Mouse (Mus musculus): ENCODE data around the gene Arhgef15.

The Arhgef15 gene

GRCm38 (mm10) chr11:68924749-68925148 is 32.5 kb downstream of the Arhgef15 start:
- in situ Hi-C loops (cut with MseI, MboI): no loop called here

- in situ Hi-C loops (cut with MseI, MboI): no loop called here
These were observed 34.1 kb downstream of the Arhgef15 start for GRCm38 (mm10) chr11:68923191-68923590.

- in situ Hi-C loops (cut with MseI, MboI): no loop called here
These were observed 42.7 kb downstream of the Arhgef15 start for GRCm38 (mm10) chr11:68914566-68914965.

- in situ Hi-C loops (cut with MseI, MboI): no loop called here
These were observed 45.6 kb downstream of the Arhgef15 start for GRCm38 (mm10) chr11:68911531-68912177.

- in situ Hi-C loops (cut with MseI, MboI): loop anchor here (5.0 kb wide), 1 partner anchor 73 kb away; no protein-coding TSS in a partner anchor
These were observed 48.3 kb downstream of the Arhgef15 start for GRCm38 (mm10) chr11:68908846-68909503.

DNA sequence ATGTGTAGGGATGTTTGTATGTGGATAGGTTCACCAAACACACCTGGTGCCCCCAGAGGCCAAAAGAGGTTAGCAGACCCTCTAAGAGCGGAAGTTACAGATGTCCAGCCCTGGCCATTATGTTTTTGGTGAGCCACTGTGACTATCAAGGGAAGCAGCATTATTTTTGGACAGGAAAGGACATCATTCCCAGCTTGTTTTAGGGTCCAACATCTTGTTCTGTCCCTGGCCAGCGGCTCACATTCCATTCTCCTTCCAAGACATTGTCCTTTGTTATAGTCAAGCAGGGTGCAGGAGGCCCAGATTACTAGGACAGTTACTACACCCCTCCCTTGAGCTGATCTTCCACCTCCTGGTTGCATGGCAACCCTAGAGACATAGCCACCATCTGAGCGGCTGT is 50.0 kb downstream of the Arhgef15 start:
- in situ Hi-C loops (cut with MseI, MboI): loop anchor here (5.0 kb wide), 1 partner anchor 75 kb away; no protein-coding TSS in a partner anchor

- in situ Hi-C loops (cut with MseI, MboI): loop anchor here (5.0 kb wide), 1 partner anchor 76 kb away; no protein-coding TSS in a partner anchor
These were observed 50.9 kb downstream of the Arhgef15 start for GRCm38 (mm10) chr11:68906461-68906790.

GRCm38 (mm10) chr11:68905665-68906460 is 51.4 kb downstream of the Arhgef15 start:
- in situ Hi-C loops (cut with MseI, MboI): loop anchor here (5.0 kb wide), 1 partner anchor 76 kb away; no protein-coding TSS in a partner anchor

GRCm38 (mm10) chr11:68905138-68905531 is 52.1 kb downstream of the Arhgef15 start:
- in situ Hi-C loops (cut with MseI, MboI): loop anchor here (5.0 kb wide), 1 partner anchor 77 kb away; no protein-coding TSS in a partner anchor

GRCm38 (mm10) chr11:68904375-68905137 is 52.7 kb downstream of the Arhgef15 start:
- in situ Hi-C loops (cut with MseI, MboI): loop anchor here (5.0 kb wide), 1 partner anchor 78 kb away; no protein-coding TSS in a partner anchor

DNA sequence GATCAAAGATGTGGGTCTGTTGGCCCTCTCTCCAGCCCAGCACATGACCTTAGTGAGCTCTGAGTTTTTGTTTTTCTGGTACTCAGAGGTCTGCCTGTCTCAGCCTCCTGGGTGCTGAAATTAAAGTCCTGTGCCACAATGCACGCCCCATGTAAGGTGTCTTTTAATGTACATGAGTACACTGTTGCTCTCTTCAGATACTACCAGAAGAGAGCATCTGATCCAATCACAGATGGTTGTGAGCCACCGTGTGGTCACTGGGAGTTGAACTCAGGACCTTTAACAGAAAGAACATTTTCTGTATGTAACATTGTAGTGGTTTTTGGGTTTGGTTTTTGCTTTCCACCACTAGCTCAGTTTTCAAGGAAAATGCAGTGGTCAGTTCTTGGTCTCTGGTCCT is 53.5 kb downstream of the Arhgef15 start:
- in situ Hi-C loops (cut with MseI, MboI): no loop called here

DNA sequence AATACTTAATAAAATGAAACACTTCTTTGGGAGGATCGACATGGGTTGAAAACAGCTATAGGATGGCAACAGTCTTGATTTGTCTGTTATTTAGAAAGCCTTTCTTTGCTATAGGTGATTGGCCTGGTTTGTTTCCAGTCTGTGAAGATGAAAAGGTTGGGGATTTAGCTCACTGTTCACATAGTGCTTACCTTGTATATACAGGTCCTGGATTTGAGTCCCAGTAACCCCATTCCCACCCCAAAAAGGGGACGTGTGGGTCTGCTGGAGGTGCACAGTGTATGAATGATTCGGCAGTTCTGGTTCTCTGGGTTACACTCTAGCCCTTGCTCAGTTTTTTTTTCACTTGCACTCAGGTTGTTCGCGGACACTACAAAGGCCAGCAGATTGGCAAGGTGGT is 54.5 kb downstream of the Arhgef15 start:
- in situ Hi-C loops (cut with MseI, MboI): no loop called here

DNA sequence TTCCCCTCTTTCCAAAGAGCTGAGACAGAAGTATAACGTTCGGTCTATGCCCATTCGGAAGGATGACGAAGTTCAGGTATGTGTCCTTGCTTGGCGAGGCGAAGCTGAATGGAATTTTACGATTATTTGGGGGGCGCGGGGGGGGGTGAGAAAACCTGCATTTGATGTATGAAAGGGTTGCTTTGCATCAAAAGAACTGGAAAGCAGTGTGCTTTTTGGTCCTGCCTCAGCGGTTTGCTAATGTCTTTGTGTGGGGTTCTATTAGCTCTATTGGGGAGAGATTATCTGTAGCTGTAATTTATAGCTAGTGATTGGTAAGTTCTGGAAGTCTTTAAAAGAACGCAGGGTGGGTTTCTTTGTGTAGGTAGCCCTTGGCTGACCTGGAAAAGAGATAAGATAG is 54.9 kb downstream of the Arhgef15 start:
- in situ Hi-C loops (cut with MseI, MboI): no loop called here

- in situ Hi-C loops (cut with MseI, MboI): no loop called here
These were observed 55.3 kb downstream of the Arhgef15 start for GRCm38 (mm10) chr11:68902047-68902364.

DNA sequence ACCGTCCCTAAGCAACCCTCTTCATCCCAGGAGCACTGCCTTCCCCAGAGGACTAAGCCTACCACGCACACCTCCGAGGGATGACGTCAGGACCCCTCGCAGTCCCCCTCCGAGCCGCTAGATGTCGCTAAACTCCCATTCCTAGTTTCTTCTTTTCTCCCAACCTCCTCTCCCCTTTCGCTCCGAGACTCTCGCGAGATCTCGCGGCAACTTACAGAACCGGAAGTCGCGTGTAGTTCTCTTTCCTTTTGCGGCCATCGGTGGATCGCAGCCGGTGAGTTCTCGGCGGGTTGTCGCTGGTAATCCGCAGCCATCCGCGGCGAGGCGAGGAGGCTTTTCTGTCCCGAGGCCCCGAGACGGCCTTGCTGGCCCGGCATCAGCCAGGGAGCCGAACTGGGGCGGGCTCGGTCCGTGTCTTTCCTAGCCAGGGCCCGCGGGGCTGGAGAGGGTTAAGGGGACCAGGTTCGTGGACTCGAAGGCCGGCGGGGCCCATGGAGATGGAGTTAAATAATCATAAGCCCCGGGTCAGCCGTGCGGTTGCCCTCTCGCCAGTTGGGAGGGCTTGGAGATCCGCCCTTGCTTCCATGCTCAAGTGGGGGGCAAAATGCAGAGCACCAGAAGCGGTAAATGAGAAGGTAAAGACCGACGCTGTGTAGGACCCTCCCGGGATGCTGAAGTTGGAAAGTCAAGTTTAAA is 55.8 kb downstream of the Arhgef15 start, which contains the start of gene Rpl26:
TSS of gene Rpl26 (plus strand) at position 233 of the 696 bp plus-strand sequence.
- in situ Hi-C loops (cut with MseI, MboI): no loop called here

DNA sequence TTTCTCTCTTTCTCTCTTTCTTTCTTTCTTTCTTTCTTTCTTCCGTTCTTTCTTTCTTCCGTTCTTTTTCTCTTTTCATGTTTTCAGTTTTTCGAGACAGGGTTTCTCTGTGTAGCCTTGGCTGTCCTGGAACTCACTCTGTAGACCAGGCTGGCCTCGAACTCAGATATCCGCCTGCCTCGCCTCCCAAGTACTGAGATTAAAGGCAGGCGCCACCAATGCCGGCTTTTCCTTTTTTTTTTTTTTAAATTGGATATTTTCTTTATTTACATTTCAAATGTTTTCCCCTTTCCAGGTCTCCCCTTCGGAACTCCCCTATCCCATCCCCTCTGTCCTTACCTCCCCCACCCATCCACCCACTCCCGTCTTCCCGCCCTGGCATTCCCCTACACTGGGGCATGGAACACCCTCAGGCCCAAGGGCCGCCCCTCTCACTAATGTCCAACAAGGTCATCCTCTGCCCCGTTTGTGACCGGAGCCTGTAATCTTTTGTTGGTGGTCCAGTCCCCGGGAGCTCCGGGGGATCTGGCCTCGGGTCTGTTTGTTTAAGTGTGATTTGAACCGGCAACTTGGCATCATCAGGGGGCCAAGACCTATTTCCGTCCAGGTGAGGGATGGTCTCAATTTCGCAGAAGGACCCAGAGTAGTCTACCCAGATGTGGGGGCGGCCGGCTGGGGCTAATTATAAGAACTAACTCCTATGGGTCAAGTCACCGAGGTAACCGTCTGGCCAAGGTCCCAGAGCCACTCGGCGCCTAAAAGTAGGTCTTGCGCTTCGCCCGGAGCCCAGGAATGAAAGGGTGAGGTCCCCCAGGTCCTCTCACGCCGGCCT is 56.5 kb downstream of the Arhgef15 start:
- in situ Hi-C loops (cut with MseI, MboI): no loop called here

- in situ Hi-C loops (cut with MseI, MboI): no loop called here
These were observed 57.5 kb downstream of the Arhgef15 start for GRCm38 (mm10) chr11:68899815-68900214.

DNA sequence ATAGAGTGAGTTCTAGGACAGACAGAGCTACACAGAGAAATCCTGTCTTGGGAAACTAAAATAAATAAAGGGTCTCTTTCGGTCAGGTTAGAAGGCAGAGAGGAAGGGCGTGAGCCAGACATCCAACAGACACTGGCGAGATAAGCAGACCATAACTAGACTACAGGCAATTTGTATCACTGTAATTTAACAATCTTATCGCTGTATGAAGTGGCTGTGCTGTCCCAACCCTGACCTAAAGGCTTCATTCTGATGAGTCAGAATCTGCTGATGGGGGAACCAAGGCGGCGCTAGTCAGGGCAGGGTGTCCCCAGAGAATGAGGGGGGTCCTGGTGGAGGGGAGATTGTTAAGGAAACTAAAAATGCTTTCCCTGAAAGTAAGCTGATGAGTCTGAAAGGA is 58.5 kb downstream of the Arhgef15 start:
- in situ Hi-C loops (cut with MseI, MboI): no loop called here

GRCm38 (mm10) chr11:68897838-68898237 is 59.4 kb downstream of the Arhgef15 start:
- in situ Hi-C loops (cut with MseI, MboI): no loop called here

DNA sequence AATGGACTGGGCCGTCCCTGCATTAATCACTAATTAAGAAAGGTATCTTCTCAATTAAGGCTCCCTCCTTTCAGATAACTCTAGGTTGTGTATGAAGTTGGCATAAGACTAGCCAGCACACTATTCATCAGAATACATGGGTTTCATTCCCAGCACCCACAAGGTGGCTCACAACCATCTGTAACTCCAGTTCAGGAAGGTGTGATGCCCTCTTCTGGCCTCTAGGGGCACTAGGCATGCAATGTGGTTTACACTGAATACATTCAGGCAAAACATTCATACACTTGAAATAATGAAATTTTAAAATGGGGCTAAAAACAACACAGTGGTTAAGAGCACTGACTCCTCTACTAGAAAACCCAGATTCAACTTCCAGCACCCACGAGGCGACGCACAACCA is 60.2 kb downstream of the Arhgef15 start:
- in situ Hi-C loops (cut with MseI, MboI): no loop called here

All from mouse trophoblast stem cell (cell line).